10 mouse cellular contexts compared by ENCODE assay signal in the genomic region with DNA sequence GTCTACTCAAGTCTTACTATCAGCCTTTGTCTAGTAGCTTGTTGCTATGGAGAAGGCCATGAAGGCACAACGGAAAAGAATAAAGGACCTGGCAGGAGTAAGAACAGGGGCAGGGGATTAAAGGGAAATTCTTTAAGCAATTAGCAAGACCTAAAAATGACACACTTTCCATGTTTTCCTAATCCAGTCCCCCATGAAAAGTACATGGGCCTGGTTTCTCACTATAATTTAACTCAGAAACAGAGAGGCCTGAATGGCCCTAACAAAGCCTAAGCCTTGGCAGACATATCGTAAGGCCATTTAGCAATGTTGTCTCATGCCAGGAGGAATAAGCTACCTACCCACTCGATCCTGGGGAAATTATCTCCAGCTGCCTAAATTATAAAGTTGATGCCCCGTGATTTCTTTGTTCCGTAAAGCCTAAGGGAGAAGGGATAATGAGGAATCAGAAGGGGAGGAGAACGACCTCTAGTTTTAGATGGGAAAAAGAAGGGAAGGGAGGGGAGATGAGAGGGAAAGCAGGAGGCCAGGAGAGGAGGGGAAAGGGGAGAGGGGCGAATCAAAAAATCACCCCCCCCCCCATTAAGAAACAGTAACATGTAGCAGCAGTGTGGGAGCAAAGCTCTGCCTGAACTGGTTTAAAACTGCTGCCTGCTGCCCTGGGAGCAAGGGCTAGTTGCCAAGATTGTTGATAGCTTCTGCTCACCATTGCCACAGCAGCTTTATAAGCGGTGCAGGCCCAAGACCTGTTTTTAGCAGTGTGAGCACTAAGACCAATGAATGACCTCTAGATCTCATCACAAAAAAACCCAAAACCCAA. TPM values are rescaled to one million over a fixed set of nuclear protein-coding genes. Genes with fewer than 3 reads are reported as not detected.
A peak's percentile ranks its signal among the peaks of the same experiment; 100 is the strongest.
DNase-seq lines count a peak whose midpoint lies in the region; ATAC-seq lines count a peak whose summit lies in the region.
"Had no signal": no experiment of that assay in that cellular context is flagged by ENCODE, and none has a peak within 500 bp of the region (broad histone marks: within the 10 kb centered on the region; RNA-seq: fewer than 3 reads in every experiment).

No protein-coding gene starts in this region.

- H3K36me3 ChIP-seq in kidney, embryonic 16.5 days (ENCODE audit: insufficient read depth, low read length), result no peaks in the 10 kb centered on the region
- H3K36me3 ChIP-seq in embryonic facial prominence, embryonic 11.5 days (replicated peaks; ENCODE audit: control insufficient read depth, insufficient read depth, low read depth, low read length), result no peaks in the 10 kb centered on the region
- peaks cover 5% of the 10 kb centered on the region for H3K36me3 ChIP-seq in heart, embryonic 13.5 days
- peaks cover under 1% of the 10 kb centered on the region; the same call in 1 of the 2 replicates for H3K36me3 ChIP-seq in stomach, embryonic 14.5 days (ENCODE audit: control insufficient read depth, insufficient read depth, low read length)

- H3K9ac ChIP-seq in kidney, embryonic 16.5 days (replicated peaks; ENCODE audit: low read length), result no peak overlapping the region
- H3K9ac ChIP-seq in embryonic facial prominence, embryonic 11.5 days (replicated peaks; ENCODE audit: low read length), result no peak overlapping the region
- H3K9ac ChIP-seq in heart, embryonic 13.5 days, result peak overlapping the region; percentile 66
- no peak overlapping the region for H3K9ac ChIP-seq in stomach, embryonic 14.5 days (replicated peaks; ENCODE audit: low read depth, low read length)

- H3K27me3 ChIP-seq in kidney, embryonic 16.5 days (ENCODE audit: insufficient read depth, low read length), result no peaks in the 10 kb centered on the region
- H3K27me3 ChIP-seq in embryonic facial prominence, embryonic 11.5 days (ENCODE audit: control insufficient read depth, insufficient read depth, low read length), result no peaks in the 10 kb centered on the region
- H3K27me3 ChIP-seq in heart, embryonic 13.5 days (replicated peaks), result no peaks in the 10 kb centered on the region
- no peaks in the 10 kb centered on the region for H3K27me3 ChIP-seq in stomach, embryonic 14.5 days (ENCODE audit: control insufficient read depth, insufficient read depth, low read length)
- H3K27me3 ChIP-seq: CH12.LX had no signal

- no peak overlapping the region for H3K27ac ChIP-seq in kidney, embryonic 16.5 days (ENCODE audit: low read length)
- H3K27ac ChIP-seq in embryonic facial prominence, embryonic 11.5 days (replicated peaks; ENCODE audit: low read depth, low read length), result no peak overlapping the region; the same call in 1 of the 2 replicates
- peak overlapping the region; percentile 90 for H3K27ac ChIP-seq in heart, embryonic 13.5 days (replicated peaks)
- H3K27ac ChIP-seq in stomach, embryonic 14.5 days (ENCODE audit: low read length), result 0 out of 2 replicates have a peak overlapping the region, but pooled peaks have one; percentile 45

- peak; percentile 50 for DNase-seq in kidney, adult 18-20 months
- peak; percentile 42 for DNase-seq in adrenal gland, adult 8-10 months
- peak; percentile 30 for DNase-seq in embryonic facial prominence, embryonic 11.5 days (ENCODE audit: low spot score)
- DNase-seq in kidney, postnatal 4 days, result peak; percentile 36 to 51
- no peak for DNase-seq in thymus, postnatal 14 days

- 70% methylated on average over 8 of the region's 8 CpGs for WGBS in kidney, embryonic 16.5 days
- WGBS in embryonic facial prominence, embryonic 11.5 days, result 50% methylated on average over 8 of the region's 8 CpGs
- WGBS in heart, embryonic 13.5 days, result 48% methylated on average over 8 of the region's 8 CpGs
- 68% methylated on average over 8 of the region's 8 CpGs for WGBS in stomach, embryonic 14.5 days

- ATAC-seq in kidney, embryonic 16.5 days (ENCODE audit: low FRiP score, low TSS enrichment), result no peak
- no peak for ATAC-seq in embryonic facial prominence, embryonic 11.5 days (replicated peaks; ENCODE audit: insufficient number of reproducible peaks, low FRiP score, low TSS enrichment, low read depth)
- ATAC-seq in heart, embryonic 13.5 days (ENCODE audit: extremely low read depth, insufficient number of reproducible peaks, low FRiP score, low TSS enrichment), result no peak
- ATAC-seq in stomach, embryonic 14.5 days (ENCODE audit: insufficient number of reproducible peaks, insufficient read depth, low FRiP score, low read depth), result no peak

- H3K4me3 ChIP-seq in kidney, embryonic 16.5 days (ENCODE audit: low read length), result no peak overlapping the region
- no peak overlapping the region for H3K4me3 ChIP-seq in embryonic facial prominence, embryonic 11.5 days (ENCODE audit: low read depth, low read length)
- H3K4me3 ChIP-seq in heart, embryonic 13.5 days, result no peak overlapping the region
- no peak overlapping the region for H3K4me3 ChIP-seq in stomach, embryonic 14.5 days (ENCODE audit: low read depth, low read length)
- H3K4me3 ChIP-seq: erythroblast, embryonic 14.5 days had no signal

- H3K4me1 ChIP-seq in kidney, embryonic 16.5 days (ENCODE audit: insufficient read depth, low read length), result peaks cover 8% of the 10 kb centered on the region
- no peaks in the 10 kb centered on the region for H3K4me1 ChIP-seq in embryonic facial prominence, embryonic 11.5 days (ENCODE audit: control insufficient read depth, insufficient read depth, low read length)
- H3K4me1 ChIP-seq in heart, embryonic 13.5 days, result peaks cover 63% of the 10 kb centered on the region
- peaks cover 11% of the 10 kb centered on the region; the same call in 1 of the 2 replicates for H3K4me1 ChIP-seq in stomach, embryonic 14.5 days (ENCODE audit: control insufficient read depth, insufficient read depth, low read length)

- H3K4me2 ChIP-seq in kidney, embryonic 16.5 days (replicated peaks; ENCODE audit: low read depth, low read length), result no peak overlapping the region
- H3K4me2 ChIP-seq in embryonic facial prominence, embryonic 11.5 days (ENCODE audit: low read depth, low read length), result no peak overlapping the region
- peak overlapping the region; percentile 34 for H3K4me2 ChIP-seq in heart, embryonic 13.5 days
- H3K4me2 ChIP-seq in stomach, embryonic 14.5 days (replicated peaks; ENCODE audit: low read depth, low read length), result no peak overlapping the region

- no peaks in the 10 kb centered on the region for H3K9me3 ChIP-seq in kidney, embryonic 16.5 days (ENCODE audit: low read length)
- no peaks in the 10 kb centered on the region for H3K9me3 ChIP-seq in embryonic facial prominence, embryonic 11.5 days (replicated peaks; ENCODE audit: control insufficient read depth, low read length)
- no peaks in the 10 kb centered on the region for H3K9me3 ChIP-seq in heart, embryonic 13.5 days
- no peaks in the 10 kb centered on the region for H3K9me3 ChIP-seq in stomach, embryonic 14.5 days (ENCODE audit: control insufficient read depth, low read depth, low read length)

RNA-seq across cellular contexts. Expression of a gene that starts 56.9 kb away (rescaled TPM):
- polyA plus RNA-seq in kidney, embryonic 16.5 days (2015; fragmentation: Nextera tagmentation; extraction: Ambion mirVana), result 317 and 362 TPM in 2 replicates
- 100 to 1,000 TPM; 138 to 203 (median 175) TPM for total RNA-seq in adrenal gland, adult 8-10 months (2022)
- polyA plus RNA-seq in embryonic facial prominence, embryonic 11.5 days (2014; fragmentation: Nextera tagmentation; extraction: Ambion mirVana), result 213 and 232 TPM in 2 replicates
- polyA plus RNA-seq in heart, embryonic 13.5 days (2015; fragmentation: Nextera tagmentation; extraction: Ambion mirVana), result 249 and 267 TPM in 2 replicates
- 182 and 190 TPM in 2 replicates for polyA plus RNA-seq in stomach, embryonic 14.5 days (2014; fragmentation: Nextera tagmentation; extraction: Ambion mirVana)

Comparison
In these comparisons a context has a peak if more than half of its experiments do, and no peak if none do; other contexts are left out.
1. H3K27ac ChIP-seq: peak in heart, embryonic 13.5 days (single experiment) and stomach, embryonic 14.5 days (single experiment); none in kidney, embryonic 16.5 days (single experiment) and embryonic facial prominence, embryonic 11.5 days (single experiment).